Mouse (Mus musculus) CH12.LX (cell line): Measurements from ENCODE around the gene Kcnn1. TPM values are rescaled to one million over a fixed set of nuclear protein-coding genes. Genes with fewer than 3 reads are reported as not detected.

ENCODE experiments used
- DNase-seq: peaks from one replicate; pipeline ENCODE4 v3.0.0-alpha.2; 2013; ENCODE audit errors: extremely low read depth
- H3K27ac ChIP-seq: 2 replicates; pipeline ENCODE4 v1.5.1; 2012; ENCODE audit warnings: low read depth, mild to moderate bottlenecking, control low read depth, moderate library complexity; ENCODE audit not compliant: insufficient read depth
- H3K27me3 ChIP-seq: replicated peaks from 2 replicates; pipeline ENCODE3; 2012; ENCODE audit warnings: inconsistent platforms
- H3K36me3 ChIP-seq, 2 experiments: replicated peaks in 1 of 2; 2 replicates each; pipeline versions ENCODE3 to v1.6.1; 2012; ENCODE audit warnings: inconsistent platforms in 1 of 2, low read length in 1 of 2, mild to moderate bottlenecking in 1 of 2, mixed read lengths in 1 of 2, moderate library complexity in 1 of 2; ENCODE audit not compliant: control insufficient read depth in 1 of 2, insufficient read depth in 1 of 2
- H3K4me1 ChIP-seq, 2 experiments: 2 replicates each; pipeline ENCODE4 v1.6.1; 2012; ENCODE audit warnings: inconsistent platforms in 1 of 2, moderate library complexity in 1 of 2; ENCODE audit not compliant: insufficient read depth in 2 of 2, control insufficient read depth in 1 of 2
- H3K4me2 ChIP-seq: 2 replicates; pipeline ENCODE4 v1.6.1; 2012; ENCODE audit warnings: low read depth, mild to moderate bottlenecking, control low read depth; ENCODE audit not compliant: poor library complexity, insufficient read depth, severe bottlenecking
- H3K4me3 ChIP-seq, 3 experiments: fragments of 150-350 bp in 1 of 3; sonication (generic) in 1 of 3; replicated peaks in 1 of 3; 2 replicates each; pipeline versions ENCODE3 to v1.5.1; 2011 to 2012; ENCODE audit warnings: low read depth in 2 of 3, low read length in 2 of 3, mild to moderate bottlenecking in 2 of 3, moderate library complexity in 2 of 3, control low read depth in 1 of 3, improper control_type of control experiment in 1 of 3, inconsistent platforms in 1 of 3, mixed read lengths in 1 of 3; ENCODE audit not compliant: poor library complexity in 1 of 3
- H3K79me2 ChIP-seq: replicated peaks from 2 replicates; pipeline ENCODE4 v1.6.1; 2012; ENCODE audit warnings: mild to moderate bottlenecking, moderate library complexity; ENCODE audit not compliant: control insufficient read depth, poor library complexity, insufficient read depth, severe bottlenecking; ENCODE audit errors: extremely low read depth
- H3K9ac ChIP-seq: 2 replicates; pipeline ENCODE4 v1.6.1; 2012; ENCODE audit warnings: low read depth, mild to moderate bottlenecking, control low read depth, moderate library complexity; ENCODE audit not compliant: insufficient read depth
- H3K9me3 ChIP-seq: replicated peaks from 2 replicates; pipeline ENCODE3; 2012; ENCODE audit warnings: low read length, inconsistent platforms, mixed read lengths
- BHLHE40 ChIP-seq: IDR thresholded peaks from 2 replicates; pipeline ENCODE4 v1.6.1; 2011; ENCODE audit warnings: mild to moderate bottlenecking, low read depth, low read length, improper control_type of control experiment
- IRF4 ChIP-seq: IDR thresholded peaks from 2 replicates; pipeline ENCODE4 v1.6.1; 2014; ENCODE audit warnings: low read depth, mild to moderate bottlenecking, inconsistent platforms, low read length, improper control_type of control experiment
- MAFK ChIP-seq: IDR thresholded peaks from 2 replicates; pipeline ENCODE4 v1.6.1; 2011; ENCODE audit warnings: low read length, improper control_type of control experiment; ENCODE audit not compliant: insufficient replicate concordance
- MAX ChIP-seq: IDR thresholded peaks from 2 replicates; pipeline ENCODE4 v1.6.1; 2011; ENCODE audit warnings: low read length, improper control_type of control experiment
- MAZ ChIP-seq: IDR thresholded peaks from 2 replicates; pipeline ENCODE4 v1.6.1; 2012; ENCODE audit warnings: low read depth, mild to moderate bottlenecking, inconsistent platforms, low read length, improper control_type of control experiment, moderate library complexity
- NRF1 ChIP-seq: IDR thresholded peaks from 2 replicates; pipeline ENCODE4 v1.6.1; 2014; ENCODE audit warnings: low read depth, mild to moderate bottlenecking, inconsistent platforms, low read length, improper control_type of control experiment, moderate library complexity
- PAX5 ChIP-seq: IDR thresholded peaks from 2 replicates; pipeline ENCODE4 v1.6.1; 2012; ENCODE audit warnings: low read length, inconsistent platforms, mixed read lengths
- RAD21 ChIP-seq: IDR thresholded peaks from 2 replicates; pipeline ENCODE4 v1.6.1; 2011; ENCODE audit warnings: low read depth, mild to moderate bottlenecking, low read length, improper control_type of control experiment, moderate library complexity
- RCOR1 ChIP-seq: conservative IDR thresholded peaks from 2 replicates; pipeline ENCODE4 v1.6.1; 2012; ENCODE audit warnings: low read depth, mild to moderate bottlenecking, inconsistent platforms, low read length, improper control_type of control experiment
- TBP ChIP-seq: conservative IDR thresholded peaks from 2 replicates; pipeline ENCODE4 v1.6.1; 2011; ENCODE audit warnings: low read depth, low read length, improper control_type of control experiment
- dilution Hi-C: fragments of 300-500 bp; cut with MboI; formaldehyde crosslinking; loops from 2 replicates; pipeline ENCODE4 v1.14.3; 2020; ENCODE audit warnings: low sequenced_read_pairs; ENCODE audit not compliant: extremely low pct_unique_long_range_greater_than_20kb, extremely low pct_ligation_motif_present
- in situ Hi-C: fragments of 300-500 bp; cut with MboI; formaldehyde crosslinking; loops from 3 replicates; pipeline ENCODE4 v1.14.3; 2019; ENCODE audit warnings: low sequenced_read_pairs, low pct_ligation_motif_present, low pct_unique_long_range_greater_than_20kb, mixed read lengths
- polyA plus RNA-seq: library from polyadenylated mRNA; unstranded; fragments of >175 nt; gene quantifications from 2 replicates; pipeline ENCODE4 v1.2.1, GENCODE M21; 2012; ENCODE audit warnings: low read depth; ENCODE audit not compliant: insufficient read length
- total RNA-seq, 2 experiments: library from RNA; depleted of rRNA; stranded (reverse); fragments of 300-350 nt in 1 of 2; fragments of >200 nt in 1 of 2; gene quantifications; 2 replicates each; pipeline ENCODE4 v1.2.3; 2012 to 2014

Kcnn1 gene
- total and polyA plus RNA-seq, 3 experiments: 0.21 TPM; not detected in 2

GRCm38 (mm10) chr8:70798281-70798680 is 64.8 kb downstream of the Kcnn1 start:
- H3K27ac ChIP-seq: no peak overlapping the region
- in situ Hi-C loops: no loop called here
- no peaks in the 10 kb centered on the region for H3K9me3 ChIP-seq
- H3K4me1 ChIP-seq: peaks cover 6 to 25% of the 10 kb centered on the region in 2 experiments
- H3K4me2 ChIP-seq: no peak overlapping the region
- no peak overlapping the region for H3K4me3 ChIP-seq
- no peak for TF ChIP-seq RAD21
- TF ChIP-seq IRF4: no peak
- no peak for TF ChIP-seq MAX
- TF ChIP-seq MAFK: no peak
- TF ChIP-seq MAZ: no peak
- TF ChIP-seq RCOR1: no peak
- no peak for TF ChIP-seq BHLHE40
- TF ChIP-seq, all 38 proteins: peak for 0
- Histone ChIP-seq H3K36me3 (peaks cover 0 to 1% of the 10 kb centered on the region in 2 experiments), H3K27me3 (peaks cover 38% of the 10 kb centered on the region), H3K79me2 (no peaks in the 10 kb centered on the region), H3K9ac (no peak overlapping the region)
- dilution Hi-C loops: no loop called here
- DNase-seq: no peak

GRCm38 (mm10) chr8:70797081-70798070 is 65.7 kb downstream of the Kcnn1 start:
- Histone ChIP-seq H3K9me3 (no peaks in the 10 kb centered on the region), H3K9ac (peak overlapping the region; percentile 11; the same call in 1 of the 2 replicates), H3K4me2 (peak overlapping the region; percentile 60), H3K27me3 (peaks cover 41% of the 10 kb centered on the region), H3K27ac (no peak overlapping the region), H3K4me3 (peak overlapping the region; percentile 34 to 45 (median 40)), H3K79me2 (no peaks in the 10 kb centered on the region), H3K4me1 (peaks cover 13 to 28% of the 10 kb centered on the region in 2 experiments), H3K36me3 (peaks cover 0 to 1% of the 10 kb centered on the region in 2 experiments)
- in situ Hi-C loops (no loop called here), dilution Hi-C loops (no loop called here)
- TF ChIP-seq NRF1 (peak; percentile 58; the same call in 1 of the 2 replicates), BHLHE40 (no peak)
- DNase-seq: peak; percentile 90

- DNase-seq: no peak
- H3K27ac ChIP-seq: no peak overlapping the region
- dilution Hi-C loops (no loop called here), in situ Hi-C loops (no loop called here)
- no peaks in the 10 kb centered on the region for H3K79me2 ChIP-seq
- peaks cover 0 to 1% of the 10 kb centered on the region in 2 experiments for H3K36me3 ChIP-seq
- peaks cover 13 to 28% of the 10 kb centered on the region in 2 experiments for H3K4me1 ChIP-seq
- no peaks in the 10 kb centered on the region for H3K9me3 ChIP-seq
- TF ChIP-seq NRF1 (0 out of 2 replicates have a peak, but pooled peaks have one; percentile 17), PAX5 (no peak), MAFK (no peak), TBP (no peak)
- H3K9ac ChIP-seq: no peak overlapping the region
- H3K4me3 ChIP-seq: peak overlapping the region in 1 of 3 experiments; percentile 40
- H3K4me2 ChIP-seq: peak overlapping the region; percentile 60
- H3K27me3 ChIP-seq: peaks cover 39% of the 10 kb centered on the region
Observed at GRCm38 (mm10) chr8:70796403-70797080, 66.5 kb downstream of the Kcnn1 start.
